ENCODE assay signal across 8 mouse cellular contexts in genomic region chr5:135887675-135888102, GRCm38 (mm10). TPM values are rescaled to one million over a fixed set of nuclear protein-coding genes. Genes with fewer than 3 reads are reported as not detected.
DNase-seq lines count a peak whose midpoint lies in the region; ATAC-seq and TF ChIP-seq lines count a peak whose summit lies in the region.

TSS of gene Hspb1 (plus strand) at chr5:135887919.

- peak within 1 kb of the TSS; percentile 35 for H3K9ac ChIP-seq in embryonic facial prominence, embryonic 15.5 days
- H3K9ac ChIP-seq in heart, embryonic 13.5 days, result peak within 1 kb of the TSS; percentile 94
- peak within 1 kb of the TSS; percentile 27 for H3K9ac ChIP-seq in kidney, postnatal 0 days (ENCODE audit: low read depth, low read length)
- no peak within 1 kb of the TSS; the same call in 1 of the 2 replicates for H3K9ac ChIP-seq in stomach, embryonic 14.5 days (replicated peaks; ENCODE audit: low read depth, low read length)

- peak; percentile 14; the same call in 1 of the 2 replicates for TF ChIP-seq CTCF in kidney, postnatal 0 days (IDR thresholded peaks at IDR 0.05; ENCODE audit: low read depth)

- peak; percentile 81 for DNase-seq in ovary, adult 18-20 months (ENCODE audit: low spot score)
- DNase-seq in ovary, postnatal 10 days (ENCODE audit: low spot score), result no peak
- peak; percentile 92 for DNase-seq in kidney, postnatal 0 days (ENCODE audit: low spot score)
- DNase-seq in lung, postnatal 10 days, result peak; percentile 94
- DNase-seq in spleen, postnatal 10 days (ENCODE audit: low spot score in 2 of 2), result no peak

- H3K27ac ChIP-seq in embryonic facial prominence, embryonic 15.5 days (replicated peaks), result peak within 1 kb of the TSS; percentile 58
- H3K27ac ChIP-seq in heart, embryonic 13.5 days (replicated peaks), result peak within 1 kb of the TSS; percentile 87
- H3K27ac ChIP-seq in kidney, postnatal 0 days, result peak within 1 kb of the TSS; percentile 36; the same call in 1 of the 2 replicates
- 0 out of 2 replicates have a peak within 1 kb of the TSS, but pooled peaks have one; percentile 27 for H3K27ac ChIP-seq in stomach, embryonic 14.5 days (ENCODE audit: low read length)

- H3K4me3 ChIP-seq in embryonic facial prominence, embryonic 15.5 days (replicated peaks), result peak within 1 kb of the TSS; percentile 44
- peak within 1 kb of the TSS; percentile 74 for H3K4me3 ChIP-seq in heart, embryonic 13.5 days
- peak within 1 kb of the TSS; percentile 38 for H3K4me3 ChIP-seq in kidney, postnatal 0 days (replicated peaks; ENCODE audit: low read depth, low read length)
- H3K4me3 ChIP-seq in stomach, embryonic 14.5 days (ENCODE audit: low read depth, low read length), result peak within 1 kb of the TSS; percentile 30

- H3K9me3 ChIP-seq in embryonic facial prominence, embryonic 15.5 days (replicated peaks), result no peaks in the 10 kb centered on the region
- H3K9me3 ChIP-seq in heart, embryonic 13.5 days, result no peaks in the 10 kb centered on the region
- no peaks in the 10 kb centered on the region for H3K9me3 ChIP-seq in kidney, postnatal 0 days (replicated peaks; ENCODE audit: low read length)
- no peaks in the 10 kb centered on the region for H3K9me3 ChIP-seq in stomach, embryonic 14.5 days (ENCODE audit: control insufficient read depth, low read depth, low read length)

- H3K4me1 ChIP-seq in embryonic facial prominence, embryonic 15.5 days, result peaks cover 26% of the 10 kb centered on the region
- peaks cover 9% of the 10 kb centered on the region; the same call in 1 of the 2 replicates for H3K4me1 ChIP-seq in heart, embryonic 13.5 days
- 0 out of 2 replicates have a peak, but pooled peaks cover 3% of the 10 kb centered on the region for H3K4me1 ChIP-seq in kidney, postnatal 0 days (replicated peaks; ENCODE audit: insufficient read depth, low read length)
- H3K4me1 ChIP-seq in stomach, embryonic 14.5 days (ENCODE audit: control insufficient read depth, insufficient read depth, low read length), result 0 out of 2 replicates have a peak, but pooled peaks cover 4% of the 10 kb centered on the region

- peak; percentile 74 for ATAC-seq in embryonic facial prominence, embryonic 15.5 days (ENCODE audit: insufficient number of reproducible peaks, low FRiP score, low TSS enrichment, low read depth)
- peak; percentile 77 for ATAC-seq in heart, embryonic 13.5 days (ENCODE audit: extremely low read depth, insufficient number of reproducible peaks, low FRiP score, low TSS enrichment)
- peak; percentile 80 for ATAC-seq in kidney, postnatal 0 days (replicated peaks; ENCODE audit: low FRiP score, low read depth)
- peak; percentile 78 for ATAC-seq in stomach, embryonic 14.5 days (ENCODE audit: insufficient number of reproducible peaks, insufficient read depth, low FRiP score, low read depth)

- no peaks in the 10 kb centered on the region; the same call in 1 of the 2 replicates for H3K27me3 ChIP-seq in embryonic facial prominence, embryonic 15.5 days
- H3K27me3 ChIP-seq in heart, embryonic 13.5 days (replicated peaks), result peaks cover 10% of the 10 kb centered on the region
- no peaks in the 10 kb centered on the region for H3K27me3 ChIP-seq in kidney, postnatal 0 days (ENCODE audit: insufficient read depth, low read length)
- H3K27me3 ChIP-seq in stomach, embryonic 14.5 days (ENCODE audit: control insufficient read depth, insufficient read depth, low read length), result no peaks in the 10 kb centered on the region

- H3K4me2 ChIP-seq in embryonic facial prominence, embryonic 15.5 days (replicated peaks), result peak within 1 kb of the TSS; percentile 59
- peak within 1 kb of the TSS; percentile 75 for H3K4me2 ChIP-seq in heart, embryonic 13.5 days
- H3K4me2 ChIP-seq in kidney, postnatal 0 days (ENCODE audit: low read length), result peak within 1 kb of the TSS; percentile 65
- H3K4me2 ChIP-seq in stomach, embryonic 14.5 days (replicated peaks; ENCODE audit: low read depth, low read length), result peak within 1 kb of the TSS; percentile 45

- under 1% methylated on average over 24 of the region's 24 CpGs for WGBS in embryonic facial prominence, embryonic 15.5 days
- under 1% methylated on average over 24 of the region's 24 CpGs for WGBS in heart, embryonic 13.5 days
- WGBS in kidney, postnatal 0 days, result under 1% methylated on average over 23 of the region's 24 CpGs
- WGBS in stomach, embryonic 14.5 days, result under 1% methylated on average over 22 of the region's 24 CpGs

- no peaks in the 10 kb centered on the region for H3K36me3 ChIP-seq in embryonic facial prominence, embryonic 15.5 days
- no peaks in the 10 kb centered on the region for H3K36me3 ChIP-seq in heart, embryonic 13.5 days
- no peaks in the 10 kb centered on the region for H3K36me3 ChIP-seq in kidney, postnatal 0 days (ENCODE audit: insufficient read depth, low read length)
- H3K36me3 ChIP-seq in stomach, embryonic 14.5 days (ENCODE audit: control insufficient read depth, insufficient read depth, low read length), result no peaks in the 10 kb centered on the region

RNA-seq across cellular contexts. Expression of gene Hspb1, which starts in this region (rescaled TPM):
- 803 and 821 TPM in 2 replicates for polyA plus RNA-seq in embryonic facial prominence, embryonic 15.5 days (2015; fragmentation: Nextera tagmentation; extraction: Ambion mirVana)
- 863 and 944 TPM in 2 replicates for polyA plus RNA-seq in heart, embryonic 13.5 days (2015; fragmentation: Nextera tagmentation; extraction: Ambion mirVana)
- 99.9 and 113 TPM in 2 replicates for polyA plus RNA-seq in kidney, postnatal 0 days (2015; fragmentation: Nextera tagmentation; extraction: Ambion mirVana)
- polyA plus RNA-seq in stomach, embryonic 14.5 days (2014; fragmentation: Nextera tagmentation; extraction: Ambion mirVana), result 221 and 237 TPM in 2 replicates

Comparison
In these comparisons a context has a peak if more than half of its experiments do, and no peak if none do; other contexts are left out.
1. DNase-seq: peak in ovary, adult 18-20 months (single experiment), kidney, postnatal 0 days (single experiment) and lung, postnatal 10 days (single experiment); none in ovary, postnatal 10 days (single experiment) and spleen, postnatal 10 days (0 of 2).
2. H3K27ac ChIP-seq: peak in every context shown above with its lines; median percentile 87 in heart, embryonic 13.5 days; 58 in embryonic facial prominence, embryonic 15.5 days; 36 in kidney, postnatal 0 days; 27 in stomach, embryonic 14.5 days.
3. Peak in every context shown above with its lines, with median percentiles within 50 percentile points of each other: ATAC-seq, H3K4me2 ChIP-seq and H3K4me3 ChIP-seq.